Mouse (Mus musculus): ENCODE results near the gene Fcf1. TPM values are rescaled to one million over a fixed set of nuclear protein-coding genes. Genes with fewer than 3 reads are reported as not detected.

Fcf1 gene
- polyA plus RNA-seq, 1 experiment = 179 TPM

DNA sequence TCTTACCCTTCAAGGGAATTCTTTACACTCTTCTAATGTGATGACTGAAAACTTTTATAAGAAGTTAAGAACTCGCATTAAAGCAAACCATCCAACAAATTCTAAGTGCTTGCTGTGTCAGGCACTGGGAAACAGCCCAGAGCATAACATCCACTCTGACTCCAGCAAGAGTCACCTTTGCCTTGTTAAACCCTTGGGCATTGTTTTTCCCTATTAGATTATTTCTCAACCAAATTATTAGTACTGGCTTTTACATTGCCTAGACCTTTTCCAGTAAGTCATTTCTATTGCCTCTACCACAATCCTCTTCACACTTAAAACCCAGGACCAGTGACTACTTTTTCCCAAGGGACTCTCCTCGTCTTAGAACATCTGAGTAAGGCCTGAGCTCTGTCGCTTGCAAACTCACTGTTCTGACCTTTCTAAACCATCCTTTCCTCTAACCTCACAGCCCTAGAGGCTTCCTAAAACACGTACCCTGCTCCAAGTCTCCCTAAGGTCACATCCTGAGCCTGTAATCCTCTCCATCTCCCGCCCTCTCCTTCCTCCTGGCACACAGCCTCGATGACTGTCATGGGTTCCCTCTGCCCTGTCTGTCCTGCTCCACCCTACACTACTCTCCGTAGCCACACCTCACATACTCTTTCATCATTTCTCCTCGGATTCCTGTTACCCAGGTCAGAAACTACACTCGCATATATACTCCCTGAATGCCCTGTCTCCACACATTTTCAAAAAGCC is 25.7 kb upstream of the Fcf1 start:
- H3K9me3 ChIP-seq (replicated peaks; ENCODE audit: control insufficient read depth, insufficient read depth, low read length, poor library complexity, severe bottlenecking) = no peaks in the 10 kb centered on the region
- no peak overlapping the region for H3K4me3 ChIP-seq (ENCODE audit: low read depth, low read length)
- TF ChIP-seq POLR2A (IDR thresholded peaks at IDR 0.05; ENCODE audit: insufficient read depth, low read length) (no peak), CTCF (IDR thresholded peaks at IDR 0.05; ENCODE audit: low read depth, low read length) (no peak), EP300 (IDR thresholded peaks at IDR 0.05; ENCODE audit: insufficient read depth, low read depth, low read length) (no peak)
- H3K4me1 ChIP-seq (ENCODE audit: control insufficient read depth, insufficient read depth, low read length) = no peaks in the 10 kb centered on the region
- H3K9ac ChIP-seq (ENCODE audit: low read depth, poor library complexity, severe bottlenecking) = no peak overlapping the region
- H3K36me3 ChIP-seq (ENCODE audit: control insufficient read depth, insufficient read depth, low read length, poor library complexity, severe bottlenecking) = no peaks in the 10 kb centered on the region
- H3K27ac ChIP-seq (ENCODE audit: insufficient read depth, low read length) = no peak overlapping the region
- H3K27me3 ChIP-seq (ENCODE audit: control insufficient read depth, insufficient read depth, low read length, poor library complexity, severe bottlenecking) = no peaks in the 10 kb centered on the region

- H3K27me3 ChIP-seq (ENCODE audit: control insufficient read depth, insufficient read depth, low read length, poor library complexity, severe bottlenecking) = no peaks in the 10 kb centered on the region
- no peak overlapping the region for H3K4me3 ChIP-seq (ENCODE audit: low read depth, low read length)
- no peak overlapping the region for H3K27ac ChIP-seq (ENCODE audit: insufficient read depth, low read length)
- H3K36me3 ChIP-seq (ENCODE audit: control insufficient read depth, insufficient read depth, low read length, poor library complexity, severe bottlenecking) = peaks cover 2% of the 10 kb centered on the region; the same call in 1 of the 2 replicates
- TF ChIP-seq POLR2A (IDR thresholded peaks at IDR 0.05; ENCODE audit: insufficient read depth, low read length) (no peak), CTCF (IDR thresholded peaks at IDR 0.05; ENCODE audit: low read depth, low read length) (no peak), EP300 (IDR thresholded peaks at IDR 0.05; ENCODE audit: insufficient read depth, low read depth, low read length) (no peak)
- no peak overlapping the region for H3K9ac ChIP-seq (ENCODE audit: low read depth, poor library complexity, severe bottlenecking)
- H3K4me1 ChIP-seq (ENCODE audit: control insufficient read depth, insufficient read depth, low read length) = no peaks in the 10 kb centered on the region
- no peaks in the 10 kb centered on the region for H3K9me3 ChIP-seq (replicated peaks; ENCODE audit: control insufficient read depth, insufficient read depth, low read length, poor library complexity, severe bottlenecking)
Measured at GRCm38 (mm10) chr12:84947894-84948583, 22.7 kb upstream of the Fcf1 start.

DNA sequence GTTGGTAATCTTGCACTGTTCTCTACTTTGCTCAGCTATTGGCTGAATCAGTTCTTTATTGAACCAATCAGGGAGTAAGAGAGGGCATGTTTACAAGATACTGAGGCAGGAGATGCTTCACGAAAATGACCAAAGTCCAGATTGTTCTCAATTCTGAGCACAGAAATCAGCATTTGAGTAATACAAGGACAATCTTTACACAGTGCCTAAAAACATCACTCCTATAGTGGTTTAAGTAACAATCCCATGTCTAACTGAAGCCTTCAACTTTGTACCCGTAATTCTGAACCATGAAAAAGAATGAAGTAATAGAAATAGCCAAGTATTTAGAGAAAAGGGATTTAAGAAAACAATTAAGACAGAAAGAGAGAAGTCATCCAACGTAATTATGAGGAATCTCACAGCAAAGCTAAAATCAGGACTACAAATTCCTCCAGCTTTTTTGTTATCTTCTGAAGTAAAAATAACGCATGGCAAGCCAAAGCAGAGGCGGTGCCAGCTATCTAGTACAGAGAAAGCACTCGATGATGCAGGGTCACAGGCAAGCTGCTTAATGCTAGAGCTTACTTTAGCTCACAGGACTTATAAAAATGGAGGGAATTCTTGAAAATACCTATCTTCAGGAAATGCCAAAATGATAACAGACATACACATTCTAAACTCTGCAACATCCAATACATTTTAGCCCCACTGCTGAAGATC is 22.0 kb upstream of the Fcf1 start:
- Histone ChIP-seq H3K9me3 (replicated peaks; ENCODE audit: control insufficient read depth, insufficient read depth, low read length, poor library complexity, severe bottlenecking) (no peaks in the 10 kb centered on the region), H3K27ac (ENCODE audit: insufficient read depth, low read length) (no peak overlapping the region), H3K4me3 (ENCODE audit: low read depth, low read length) (no peak overlapping the region), H3K36me3 (ENCODE audit: control insufficient read depth, insufficient read depth, low read length, poor library complexity, severe bottlenecking) (peaks cover 2% of the 10 kb centered on the region; the same call in 1 of the 2 replicates), H3K9ac (ENCODE audit: low read depth, poor library complexity, severe bottlenecking) (no peak overlapping the region), H3K4me1 (ENCODE audit: control insufficient read depth, insufficient read depth, low read length) (no peaks in the 10 kb centered on the region), H3K27me3 (ENCODE audit: control insufficient read depth, insufficient read depth, low read length, poor library complexity, severe bottlenecking) (no peaks in the 10 kb centered on the region)
- TF ChIP-seq EP300 (IDR thresholded peaks at IDR 0.05; ENCODE audit: insufficient read depth, low read depth, low read length) (no peak), POLR2A (IDR thresholded peaks at IDR 0.05; ENCODE audit: insufficient read depth, low read length) (no peak), CTCF (IDR thresholded peaks at IDR 0.05; ENCODE audit: low read depth, low read length) (no peak)

- Histone ChIP-seq H3K4me3 (ENCODE audit: low read depth, low read length) (no peak overlapping the region), H3K4me1 (ENCODE audit: control insufficient read depth, insufficient read depth, low read length) (no peaks in the 10 kb centered on the region), H3K27me3 (ENCODE audit: control insufficient read depth, insufficient read depth, low read length, poor library complexity, severe bottlenecking) (no peaks in the 10 kb centered on the region), H3K36me3 (ENCODE audit: control insufficient read depth, insufficient read depth, low read length, poor library complexity, severe bottlenecking) (peaks cover 2% of the 10 kb centered on the region; the same call in 1 of the 2 replicates), H3K27ac (ENCODE audit: insufficient read depth, low read length) (no peak overlapping the region), H3K9ac (ENCODE audit: low read depth, poor library complexity, severe bottlenecking) (no peak overlapping the region), H3K9me3 (replicated peaks; ENCODE audit: control insufficient read depth, insufficient read depth, low read length, poor library complexity, severe bottlenecking) (no peaks in the 10 kb centered on the region)
- no peak for TF ChIP-seq EP300 (IDR thresholded peaks at IDR 0.05; ENCODE audit: insufficient read depth, low read depth, low read length)
- TF ChIP-seq POLR2A (IDR thresholded peaks at IDR 0.05; ENCODE audit: insufficient read depth, low read length) = no peak
- TF ChIP-seq CTCF (IDR thresholded peaks at IDR 0.05; ENCODE audit: low read depth, low read length) = no peak
Measured at GRCm38 (mm10) chr12:84950763-84951162, 19.9 kb upstream of the Fcf1 start.

DNA sequence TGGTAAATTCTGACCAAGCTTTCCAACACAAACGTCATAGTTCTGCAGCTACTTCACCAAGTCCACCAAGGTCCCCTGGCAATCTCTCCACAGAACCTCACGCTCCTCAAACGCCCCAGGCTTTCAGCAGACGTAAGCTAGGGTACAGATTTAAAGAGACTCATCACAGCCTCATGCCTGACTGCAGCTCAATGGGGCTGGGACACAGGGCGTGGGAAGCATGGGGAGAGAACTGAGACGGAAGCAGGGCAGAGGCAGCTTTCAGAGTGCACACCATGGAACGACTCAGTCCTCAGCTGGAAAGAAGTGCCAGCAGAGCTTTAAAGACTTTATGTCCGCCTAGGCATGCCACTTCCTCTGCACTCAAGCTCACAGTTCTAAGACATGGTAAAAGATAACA is 19.2 kb upstream of the Fcf1 start:
- Histone ChIP-seq H3K27ac (ENCODE audit: insufficient read depth, low read length) (no peak overlapping the region), H3K27me3 (ENCODE audit: control insufficient read depth, insufficient read depth, low read length, poor library complexity, severe bottlenecking) (no peaks in the 10 kb centered on the region), H3K9me3 (replicated peaks; ENCODE audit: control insufficient read depth, insufficient read depth, low read length, poor library complexity, severe bottlenecking) (no peaks in the 10 kb centered on the region), H3K9ac (ENCODE audit: low read depth, poor library complexity, severe bottlenecking) (no peak overlapping the region), H3K36me3 (ENCODE audit: control insufficient read depth, insufficient read depth, low read length, poor library complexity, severe bottlenecking) (peaks cover 2% of the 10 kb centered on the region; the same call in 1 of the 2 replicates), H3K4me1 (ENCODE audit: control insufficient read depth, insufficient read depth, low read length) (no peaks in the 10 kb centered on the region), H3K4me3 (ENCODE audit: low read depth, low read length) (no peak overlapping the region)
- TF ChIP-seq POLR2A (IDR thresholded peaks at IDR 0.05; ENCODE audit: insufficient read depth, low read length) = no peak
- no peak for TF ChIP-seq CTCF (IDR thresholded peaks at IDR 0.05; ENCODE audit: low read depth, low read length)
- no peak for TF ChIP-seq EP300 (IDR thresholded peaks at IDR 0.05; ENCODE audit: insufficient read depth, low read depth, low read length)
